Mouse (Mus musculus) intestine, postnatal 0 days (tissue): ENCODE measurements around the gene Homer2. TPM values are rescaled to one million over a fixed set of nuclear protein-coding genes. Genes with fewer than 3 reads are reported as not detected.

Experiments
- ATAC-seq: fragments of 200-750 bp; cut with Nextera tagmentation; 2 replicates; pipeline ENCODE4 v1.8.0; 2017; ENCODE audit warnings: mild to moderate bottlenecking, moderate TSS enrichment, moderate library complexity
- H3K27ac ChIP-seq: fragments of 300-500 bp; sonication (generic); 2 replicates; pipeline ENCODE4 v1.5.1; 2014; ENCODE audit warnings: mild to moderate bottlenecking, low read depth, low read length, moderate library complexity
- H3K27me3 ChIP-seq: fragments of 300-500 bp; sonication (generic); replicated peaks from 2 replicates; pipeline ENCODE4 v1.6.1; 2014; ENCODE audit warnings: low read length, mixed read lengths; ENCODE audit not compliant: control insufficient read depth, insufficient read depth
- H3K36me3 ChIP-seq: fragments of 300-500 bp; sonication (generic); 2 replicates; pipeline ENCODE4 v1.6.1; 2014; ENCODE audit warnings: mild to moderate bottlenecking, moderate library complexity; ENCODE audit not compliant: control insufficient read depth, insufficient read depth
- H3K4me1 ChIP-seq: fragments of 300-500 bp; sonication (generic); replicated peaks from 2 replicates; pipeline ENCODE4 v1.6.1; 2014; ENCODE audit warnings: antibody characterized with exemption, low read length, mixed read lengths; ENCODE audit not compliant: control insufficient read depth, insufficient read depth
- H3K4me2 ChIP-seq: fragments of 300-500 bp; sonication (generic); replicated peaks from 2 replicates; pipeline ENCODE4 v1.6.1; 2014; ENCODE audit warnings: low read depth, mild to moderate bottlenecking, moderate library complexity
- H3K4me3 ChIP-seq: fragments of 300-500 bp; sonication (generic); 2 replicates; pipeline ENCODE4 v1.5.1; 2014; ENCODE audit warnings: low read depth, low read length
- H3K9ac ChIP-seq: fragments of 300-500 bp; sonication (generic); 2 replicates; pipeline ENCODE4 v1.6.1; 2014; ENCODE audit warnings: mild to moderate bottlenecking, low read depth, low read length
- H3K9me3 ChIP-seq: fragments of 300-500 bp; sonication (generic); 2 replicates; pipeline ENCODE4 v1.6.1; 2016; ENCODE audit warnings: mixed run types; ENCODE audit not compliant: control insufficient read depth
- CTCF ChIP-seq: sonication (generic); IDR thresholded peaks from 2 replicates; pipeline ENCODE4 v1.5.1; 2016; ENCODE audit warnings: low read depth, mild to moderate bottlenecking, control low read depth, antibody characterized with exemption, moderate library complexity
- WGBS: fragments of 180-500 bp; shearing (Covaris S2); extraction: QIAGEN DNeasy Blood & Tissue Kit; methylation state at CpG from one replicate; pipeline ENCODE4 v1.1.7; 2014; 5-methylcytosine and 5-hydroxymethylcytosine counted together
- polyA plus RNA-seq: library from polyadenylated mRNA; unstranded; fragments of >200 nt; fragmentation: Nextera tagmentation; extraction: Ambion mirVana; gene quantifications from 2 replicates; pipeline ENCODE4 v1.2.1, GENCODE M21; 2015

Homer2 gene
- polyA plus RNA-seq, 1 experiment from 2014 or later: 22.2 TPM

DNA sequence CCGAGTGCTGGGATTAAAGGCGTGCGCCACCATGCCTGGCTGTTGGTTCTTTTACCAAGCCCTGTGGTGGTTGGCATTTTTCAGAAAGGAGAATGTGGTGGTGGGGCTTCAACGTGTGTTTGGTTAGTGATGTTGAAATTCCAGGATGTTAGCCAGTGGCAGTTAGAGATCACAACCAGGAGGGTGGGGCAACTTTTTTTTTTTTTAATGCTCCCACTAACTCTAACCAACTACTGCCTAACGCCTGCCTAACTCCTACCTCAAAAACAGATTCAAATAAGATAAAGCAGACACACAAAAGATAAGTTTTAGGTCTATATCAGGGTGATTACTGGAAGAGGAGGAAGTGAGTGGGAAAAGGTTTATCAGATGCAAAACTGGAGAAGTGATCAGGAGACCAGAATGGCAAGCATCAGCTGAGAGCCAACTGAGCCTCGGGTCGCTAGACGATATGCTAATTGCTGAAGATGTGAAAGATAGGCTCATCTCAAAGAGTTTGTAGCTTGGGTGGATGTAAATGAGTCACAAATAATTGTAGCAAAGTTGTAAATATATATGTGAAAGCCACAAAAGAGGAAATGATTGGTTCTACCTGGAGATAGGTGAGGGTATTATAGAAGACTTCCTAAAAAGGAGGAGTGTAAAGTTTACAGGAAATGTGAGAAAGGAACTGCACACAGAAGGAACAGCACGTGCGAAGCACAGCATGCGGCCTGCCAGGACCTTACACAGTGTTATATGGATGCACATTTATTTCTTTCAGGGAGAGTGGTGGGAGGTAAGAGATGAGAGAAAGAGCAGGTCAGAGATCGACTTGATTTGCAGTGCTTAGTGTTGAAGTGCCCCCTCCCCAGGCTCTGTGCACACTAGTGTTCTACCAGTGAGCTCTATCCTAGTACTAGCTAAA is 25.1 kb upstream of the Homer2 start:
- Histone ChIP-seq H3K9ac (no peak overlapping the region), H3K9me3 (no peaks in the 10 kb centered on the region), H3K36me3 (no peaks in the 10 kb centered on the region), H3K4me2 (no peak overlapping the region), H3K27me3 (no peaks in the 10 kb centered on the region), H3K27ac (no peak overlapping the region), H3K4me1 (no peaks in the 10 kb centered on the region), H3K4me3 (no peak overlapping the region)
- WGBS: 78% methylated on average over 12 of the region's 12 CpGs
- ATAC-seq: no peak
- TF ChIP-seq CTCF: no peak

DNA sequence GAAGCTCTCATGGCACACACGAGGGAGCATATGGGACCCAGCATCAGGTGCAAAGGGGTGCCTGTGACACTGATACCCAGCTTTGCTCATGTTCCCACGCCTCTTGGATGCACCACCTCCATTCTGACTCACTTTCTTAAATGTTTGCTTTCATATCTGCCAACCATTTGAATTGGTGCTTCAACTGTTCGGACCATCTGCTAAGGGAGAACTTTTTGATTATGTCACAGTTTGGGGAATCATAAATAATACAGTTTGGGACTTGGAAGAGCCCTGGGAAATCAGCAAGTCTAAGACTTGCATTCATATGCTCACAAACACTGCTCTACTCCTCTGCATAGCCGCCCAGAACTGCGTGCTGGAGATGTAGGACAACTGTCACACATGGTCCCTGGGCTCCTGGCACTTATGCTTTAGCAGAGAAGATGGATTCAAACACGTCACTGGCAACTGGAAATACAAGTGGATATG is 23.9 kb upstream of the Homer2 start:
- no peak for ATAC-seq
- no peak for TF ChIP-seq CTCF
- Histone ChIP-seq H3K27ac (no peak overlapping the region), H3K4me2 (no peak overlapping the region), H3K9ac (no peak overlapping the region), H3K9me3 (no peaks in the 10 kb centered on the region), H3K4me3 (no peak overlapping the region), H3K36me3 (no peaks in the 10 kb centered on the region), H3K4me1 (no peaks in the 10 kb centered on the region), H3K27me3 (no peaks in the 10 kb centered on the region)
- WGBS: 81% methylated on average over 6 of the region's 6 CpGs

DNA sequence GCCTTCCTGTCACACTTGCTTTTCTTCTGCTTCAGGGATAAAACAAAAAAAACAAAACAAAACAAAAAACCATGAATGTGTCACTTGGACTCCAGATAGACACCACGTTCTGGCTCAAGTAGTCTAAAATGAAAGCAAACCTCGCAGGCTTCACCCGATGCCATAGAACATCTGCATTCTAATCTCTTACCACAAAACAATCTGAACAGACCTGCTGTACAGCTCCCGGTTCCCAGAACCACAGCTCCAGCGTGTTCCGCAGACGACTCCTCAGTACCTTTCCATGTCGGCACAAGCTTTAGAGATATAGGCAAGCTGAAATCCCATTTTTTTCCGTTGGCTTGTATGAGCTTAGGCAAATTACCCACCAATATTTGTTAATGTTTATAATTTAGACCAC is 22.5 kb upstream of the Homer2 start:
- H3K27ac ChIP-seq: no peak overlapping the region
- no peak overlapping the region for H3K4me3 ChIP-seq
- no peaks in the 10 kb centered on the region for H3K27me3 ChIP-seq
- no peak for ATAC-seq
- H3K36me3 ChIP-seq: no peaks in the 10 kb centered on the region
- TF ChIP-seq CTCF: no peak
- H3K4me1 ChIP-seq: no peaks in the 10 kb centered on the region
- H3K9ac ChIP-seq: no peak overlapping the region
- 74% methylated on average over 9 of the region's 9 CpGs for WGBS
- H3K9me3 ChIP-seq: no peaks in the 10 kb centered on the region
- H3K4me2 ChIP-seq: no peak overlapping the region

DNA sequence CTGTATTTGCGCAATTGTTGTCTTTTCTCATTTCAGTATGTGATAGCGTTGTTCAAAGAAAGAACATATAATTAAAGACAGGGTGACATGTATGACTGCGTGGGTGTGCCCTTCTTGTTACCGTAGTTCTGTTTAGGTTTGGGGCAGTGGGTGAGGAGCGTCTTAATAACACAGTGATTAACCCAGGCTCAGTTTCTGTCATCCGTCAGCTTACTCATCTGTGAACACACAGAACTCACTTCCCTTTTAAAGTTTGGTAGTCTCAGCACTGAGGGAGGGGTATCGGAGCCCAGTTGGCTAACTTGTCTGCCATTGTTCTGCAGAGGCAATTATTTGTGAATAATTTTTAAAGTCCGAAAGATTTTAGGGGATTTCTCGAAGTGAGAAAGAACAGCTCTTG is 20.4 kb upstream of the Homer2 start:
- no peak overlapping the region for H3K9ac ChIP-seq
- no peak for ATAC-seq
- 79% methylated on average over 9 of the region's 9 CpGs for WGBS
- TF ChIP-seq CTCF: no peak
- H3K4me1 ChIP-seq: no peaks in the 10 kb centered on the region
- H3K4me3 ChIP-seq: no peak overlapping the region
- H3K27me3 ChIP-seq: no peaks in the 10 kb centered on the region
- no peaks in the 10 kb centered on the region for H3K36me3 ChIP-seq
- no peak overlapping the region for H3K4me2 ChIP-seq
- H3K9me3 ChIP-seq: no peaks in the 10 kb centered on the region
- H3K27ac ChIP-seq: no peak overlapping the region

DNA sequence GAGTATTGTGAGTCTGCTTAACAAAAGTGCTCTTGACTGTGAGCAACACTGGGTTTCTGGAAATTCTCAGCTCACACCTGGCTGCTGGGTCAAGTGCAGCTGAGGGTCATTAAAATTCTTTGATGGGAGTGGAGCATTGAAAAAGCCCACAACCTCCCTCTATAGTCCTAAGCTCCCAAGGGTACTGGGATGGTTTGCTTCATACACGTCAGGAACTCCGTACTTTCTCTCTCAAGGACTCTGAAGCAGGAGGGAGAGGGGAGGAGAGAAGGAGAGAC is 19.3 kb upstream of the Homer2 start:
- WGBS: 50% methylated on average over 2 of the region's 2 CpGs

DNA sequence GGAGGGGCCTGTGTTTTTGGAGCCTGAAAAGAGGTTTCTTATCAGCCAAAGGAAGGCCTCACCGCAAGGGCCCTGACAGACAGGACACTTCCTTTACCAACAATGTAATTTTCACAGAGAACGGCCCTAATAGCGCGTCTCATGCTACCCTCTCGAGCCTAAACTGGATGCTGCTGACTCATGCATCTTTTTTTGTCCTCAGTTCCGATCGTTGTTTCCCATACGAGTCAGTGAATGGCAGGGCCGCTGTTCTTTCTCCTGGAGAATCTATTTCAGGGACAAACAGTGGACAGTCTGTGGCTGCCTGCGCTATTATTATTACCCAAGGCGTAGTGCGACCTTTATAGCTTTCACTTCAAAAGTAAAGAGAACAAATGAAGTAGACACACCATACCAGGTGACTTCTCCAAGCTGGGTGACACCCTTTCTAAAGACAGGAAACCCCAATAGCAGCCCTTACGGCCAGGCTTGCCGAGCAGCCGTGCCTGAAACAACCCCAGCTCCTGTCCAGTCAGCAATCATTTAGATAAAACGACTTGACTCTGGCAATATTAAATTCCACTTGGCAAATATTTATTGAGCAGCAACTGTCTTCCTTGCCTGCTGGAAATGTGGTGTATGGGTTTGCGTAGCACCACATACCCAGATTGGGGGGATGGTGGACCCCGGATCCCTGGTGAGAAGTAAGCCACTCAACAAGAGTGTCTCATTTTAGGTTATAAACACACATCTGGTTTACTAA is 18.8 kb upstream of the Homer2 start:
- ATAC-seq: no peak
- no peak overlapping the region for H3K4me3 ChIP-seq
- no peaks in the 10 kb centered on the region for H3K27me3 ChIP-seq
- no peaks in the 10 kb centered on the region for H3K9me3 ChIP-seq
- no peak overlapping the region for H3K4me2 ChIP-seq
- no peak for TF ChIP-seq CTCF
- H3K9ac ChIP-seq: no peak overlapping the region
- no peaks in the 10 kb centered on the region for H3K4me1 ChIP-seq
- no peak overlapping the region for H3K27ac ChIP-seq
- H3K36me3 ChIP-seq: no peaks in the 10 kb centered on the region
- 43% methylated on average over 18 of the region's 18 CpGs for WGBS

More for the DNA sequence above, 19.3 kb upstream of the Homer2 start:
- H3K4me1 ChIP-seq: no peaks in the 10 kb centered on the region
- ATAC-seq: no peak
- H3K9me3 ChIP-seq: no peaks in the 10 kb centered on the region
- no peaks in the 10 kb centered on the region for H3K27me3 ChIP-seq
- H3K9ac ChIP-seq: no peak overlapping the region
- TF ChIP-seq CTCF: no peak
- H3K36me3 ChIP-seq: no peaks in the 10 kb centered on the region
- H3K4me3 ChIP-seq: no peak overlapping the region
- H3K4me2 ChIP-seq: no peak overlapping the region
- no peak overlapping the region for H3K27ac ChIP-seq
